Mouse (Mus musculus) 3134 (cell line): Measurements from ENCODE around the gene Dgcr2.

ENCODE experiments used
- DNase-seq: peaks from one replicate; pipeline ENCODE4 v3.0.0-alpha.2; 2011; ENCODE audit warnings: low spot score; ENCODE audit not compliant: insufficient read length; ENCODE audit errors: extremely low read depth

The Dgcr2 gene

GRCm38 (mm10) chr16:17914307-17915249 lies 16.2 kb upstream of the Dgcr2 start, which contains the start of gene Gsc2:
Gene Gsc2, minus strand, starts transcription at chr16:17915059.
- DNase-seq: no peak

GRCm38 (mm10) chr16:17911052-17911595 lies 12.8 kb upstream of the Dgcr2 start, which contains the start of gene Ess2:
Gene Ess2, minus strand, starts transcription at chr16:17911348.
- DNase-seq: peak; percentile 88

- DNase-seq: no peak
These were observed 2.3 kb downstream of the Dgcr2 start for GRCm38 (mm10) chr16:17896091-17896490.

- no peak for DNase-seq
These were observed 4.4 kb downstream of the Dgcr2 start, which contains the start of gene Tssk1 for GRCm38 (mm10) chr16:17893923-17894322. Gene Tssk1, plus strand, starts transcription at chr16:17894223.

- no peak for DNase-seq
These were observed 5.8 kb downstream of the Dgcr2 start for GRCm38 (mm10) chr16:17892606-17893005.

GRCm38 (mm10) chr16:17891567-17891959 lies 6.8 kb downstream of the Dgcr2 start, which contains the start of gene Gm20518:
Gene Gm20518, minus strand, starts transcription at chr16:17891671.
- DNase-seq: peak; percentile 94

GRCm38 (mm10) chr16:17890917-17891566 lies 7.3 kb downstream of the Dgcr2 start:
- peak; percentile 83 for DNase-seq

GRCm38 (mm10) chr16:17890342-17890727 lies 8.0 kb downstream of the Dgcr2 start:
- no peak for DNase-seq

GRCm38 (mm10) chr16:17889689-17890341 lies 8.5 kb downstream of the Dgcr2 start:
- DNase-seq: no peak

- DNase-seq: no peak
These were observed 14.2 kb downstream of the Dgcr2 start for GRCm38 (mm10) chr16:17884116-17884515.

GRCm38 (mm10) chr16:17882196-17882595 lies 16.2 kb downstream of the Dgcr2 start:
- DNase-seq: no peak

GRCm38 (mm10) chr16:17879571-17879970 lies 18.8 kb downstream of the Dgcr2 start:
- no peak for DNase-seq

- DNase-seq: no peak
These were observed 22.3 kb downstream of the Dgcr2 start for GRCm38 (mm10) chr16:17876096-17876495.

GRCm38 (mm10) chr16:17875174-17875573 lies 23.2 kb downstream of the Dgcr2 start:
- no peak for DNase-seq

- DNase-seq: no peak
These were observed 25.4 kb downstream of the Dgcr2 start for GRCm38 (mm10) chr16:17872995-17873394.

- DNase-seq: no peak
These were observed 27.1 kb downstream of the Dgcr2 start for GRCm38 (mm10) chr16:17871248-17871647.

GRCm38 (mm10) chr16:17865770-17866169 lies 32.6 kb downstream of the Dgcr2 start:
- no peak for DNase-seq

GRCm38 (mm10) chr16:17865293-17865692 lies 33.1 kb downstream of the Dgcr2 start:
- DNase-seq: no peak

GRCm38 (mm10) chr16:17858592-17858991 lies 39.8 kb downstream of the Dgcr2 start:
- no peak for DNase-seq

- no peak for DNase-seq
These were observed 41.2 kb downstream of the Dgcr2 start for GRCm38 (mm10) chr16:17857157-17857556.

GRCm38 (mm10) chr16:17853263-17853662 lies 45.1 kb downstream of the Dgcr2 start:
- no peak for DNase-seq
